ENCODE assay signal across 20 mouse cellular contexts in genomic region chr6:80582225-80582624, GRCm38 (mm10).
DNase-seq lines count a peak whose midpoint lies in the region; ATAC-seq and TF ChIP-seq lines count a peak whose summit lies in the region.
"Had no signal": no experiment of that assay in that cellular context is flagged by ENCODE, and none has a peak within 500 bp of the region (broad histone marks: within the 10 kb centered on the region; RNA-seq: fewer than 3 reads in every experiment).

No protein-coding gene starts in this region.

- no peak overlapping the region for H3K4me2 ChIP-seq in midbrain, postnatal 0 days (ENCODE audit: low read depth, low read length, poor library complexity, severe bottlenecking)
- H3K4me2 ChIP-seq: embryonic facial prominence, embryonic 12.5 days; forebrain, embryonic 13.5 days; forebrain, embryonic 15.5 days had no signal

- H3K27me3 ChIP-seq in midbrain, postnatal 0 days (ENCODE audit: insufficient read depth, low read length): no peaks in the 10 kb centered on the region
- H3K27me3 ChIP-seq: embryonic facial prominence, embryonic 12.5 days; forebrain, embryonic 13.5 days; forebrain, embryonic 15.5 days had no signal

- DNase-seq in thymus, postnatal 36 days: no peak
- DNase-seq in midbrain, postnatal 0 days (ENCODE audit: low spot score): no peak
- DNase-seq: adrenal gland, adult 2 months; adrenal gland, postnatal 10 days; adrenal gland, postnatal 25 days; B cell, adult 2 months; cerebellum, adult 11-12 months; cerebellum, adult 8-10 months; cerebellum, adult 9-11 months; cerebellum, postnatal 14 days; cerebellum, postnatal 36 days; forebrain, postnatal 0 days had no signal

- H3K27ac ChIP-seq in midbrain, postnatal 0 days (ENCODE audit: low read depth, low read length): no peak overlapping the region
- H3K27ac ChIP-seq: embryonic facial prominence, embryonic 10.5 days; embryonic facial prominence, embryonic 12.5 days; forebrain, embryonic 13.5 days; forebrain, embryonic 15.5 days had no signal

- peak; percentile 92 for ATAC-seq in common myeloid progenitor, adult 5-6 weeks (replicated peaks; ENCODE audit: low read depth, poor library complexity, severe bottlenecking)
- peak; percentile 85 to 96 for ATAC-seq in hematopoietic stem cell, adult 5-6 weeks (replicated peaks in 1 of 2; ENCODE audit: insufficient read depth in 1 of 2, low FRiP score in 2 of 2, low TSS enrichment in 1 of 2, low read depth in 1 of 2, poor library complexity in 2 of 2, severe bottlenecking in 2 of 2)
- peak; percentile 93 for ATAC-seq in megakaryocyte progenitor cell, adult 5-6 weeks (replicated peaks; ENCODE audit: poor library complexity)
- no peak for ATAC-seq in cerebellum, adult (ENCODE audit: insufficient number of reproducible peaks, low FRiP score, low TSS enrichment)
- no peak for ATAC-seq in midbrain, postnatal 0 days (ENCODE audit: low FRiP score)
- ATAC-seq: forebrain, embryonic 13.5 days; forebrain, embryonic 15.5 days; forebrain, postnatal 0 days had no signal

- H3K4me3 ChIP-seq in midbrain, postnatal 0 days (ENCODE audit: low read depth, low read length): no peak overlapping the region
- H3K4me3 ChIP-seq: embryonic facial prominence, embryonic 10.5 days; embryonic facial prominence, embryonic 12.5 days; forebrain, embryonic 13.5 days; forebrain, embryonic 15.5 days had no signal

- no peaks in the 10 kb centered on the region for H3K9me3 ChIP-seq in midbrain, postnatal 0 days (ENCODE audit: low read length)
- H3K9me3 ChIP-seq: embryonic facial prominence, embryonic 10.5 days; embryonic facial prominence, embryonic 12.5 days; forebrain, embryonic 13.5 days; forebrain, embryonic 15.5 days had no signal

- H3K9ac ChIP-seq in midbrain, postnatal 0 days (replicated peaks; ENCODE audit: low read length, poor library complexity, severe bottlenecking): no peak overlapping the region
- H3K9ac ChIP-seq: embryonic facial prominence, embryonic 12.5 days; forebrain, embryonic 13.5 days; forebrain, embryonic 15.5 days; forebrain, postnatal 0 days had no signal

- no peak for TF ChIP-seq CTCF in midbrain, postnatal 0 days (IDR thresholded peaks at IDR 0.05)

- no peaks in the 10 kb centered on the region for H3K36me3 ChIP-seq in midbrain, postnatal 0 days (ENCODE audit: insufficient read depth, low read length)
- H3K36me3 ChIP-seq: embryonic facial prominence, embryonic 10.5 days; embryonic facial prominence, embryonic 12.5 days; forebrain, embryonic 15.5 days had no signal

- WGBS in midbrain, postnatal 0 days: 84% methylated on average over 1 of the region's 1 CpGs

- H3K4me1 ChIP-seq in midbrain, postnatal 0 days (ENCODE audit: insufficient read depth, low read length): no peaks in the 10 kb centered on the region
- H3K4me1 ChIP-seq: embryonic facial prominence, embryonic 10.5 days; embryonic facial prominence, embryonic 12.5 days; forebrain, embryonic 13.5 days; forebrain, embryonic 15.5 days had no signal

Comparison
In these comparisons a context has a peak if more than half of its experiments do, and no peak if none do; other contexts are left out.
1. ATAC-seq: peak in common myeloid progenitor, adult 5-6 weeks (single experiment), hematopoietic stem cell, adult 5-6 weeks (2 of 2) and megakaryocyte progenitor cell, adult 5-6 weeks (single experiment); none in cerebellum, adult (single experiment) and midbrain, postnatal 0 days (single experiment).